Mouse (Mus musculus) lung, adult 2 months (tissue): ENCODE data around the gene Tnrc6a. TPM values are rescaled to one million over a fixed set of nuclear protein-coding genes. Genes with fewer than 3 reads are reported as not detected.

Experiments used
- DNase-seq: peaks from one replicate; pipeline ENCODE4 v3.0.0; 2022
- H3K4me1 ChIP-seq: fragments of 200-500 bp; 2 replicates; pipeline ENCODE4 v1.6.1; 2011; ENCODE audit warnings: low read length; ENCODE audit not compliant: control insufficient read depth, insufficient read depth
- H3K4me3 ChIP-seq: fragments of 200-500 bp; replicated peaks from 2 replicates; pipeline ENCODE3; 2011; ENCODE audit warnings: low read depth, mild to moderate bottlenecking, control low read depth, low read length; ENCODE audit errors: extremely low read depth
- CTCF ChIP-seq: fragments of 200-500 bp; IDR thresholded peaks from 2 replicates; pipeline ENCODE4 v1.5.1; 2011; ENCODE audit warnings: mild to moderate bottlenecking, low read length, control low read depth; ENCODE audit not compliant: insufficient read depth
- POLR2A ChIP-seq: fragments of 200-500 bp; IDR thresholded peaks from 2 replicates; pipeline ENCODE4 v1.6.1; 2011; ENCODE audit warnings: low read depth, mild to moderate bottlenecking, control low read depth, low read length, borderline replicate concordance; ENCODE audit errors: extremely low read depth
- WGBS: fragments of 180-500 bp; shearing (Covaris S2); methylation state at CpG from one replicate; pipeline ENCODE4 v1.1.7; 2018; 5-methylcytosine and 5-hydroxymethylcytosine counted together
- polyA plus RNA-seq: library from polyadenylated mRNA; depleted of rRNA; stranded (reverse); fragments of >200 nt; gene quantifications from 2 replicates; pipeline ENCODE4 v1.2.3, GENCODE M21; 2012; rRNA removed

Tnrc6a gene
- polyA plus RNA-seq, 1 experiment, result 33.2 TPM

DNA sequence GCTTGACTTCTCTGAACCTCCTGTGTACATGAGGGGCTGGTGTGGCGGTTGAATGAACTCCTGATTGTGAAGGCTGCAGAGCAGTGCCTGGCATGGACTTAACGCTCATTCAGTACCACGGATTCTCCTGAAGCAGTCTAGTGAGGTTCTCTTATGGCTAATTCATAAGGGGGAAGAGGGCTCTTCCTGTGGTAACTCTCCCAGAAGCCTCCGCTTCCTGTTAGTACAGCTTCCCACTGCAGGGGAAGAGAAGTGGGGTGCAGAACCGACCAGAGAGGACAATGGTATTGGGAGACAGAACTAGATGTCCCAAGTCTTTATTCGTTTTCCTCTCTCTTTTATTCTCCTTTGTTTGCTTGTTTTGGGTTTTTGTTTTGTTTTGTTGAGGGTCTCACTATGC is 116.4 kb downstream of the Tnrc6a start:
- H3K4me1 ChIP-seq, result no peaks in the 10 kb centered on the region
- DNase-seq, result no peak
- H3K4me3 ChIP-seq, result no peak overlapping the region
- 42% methylated on average over 6 of the region's 6 CpGs for WGBS
- no peak for TF ChIP-seq CTCF
- TF ChIP-seq POLR2A, result no peak

DNA sequence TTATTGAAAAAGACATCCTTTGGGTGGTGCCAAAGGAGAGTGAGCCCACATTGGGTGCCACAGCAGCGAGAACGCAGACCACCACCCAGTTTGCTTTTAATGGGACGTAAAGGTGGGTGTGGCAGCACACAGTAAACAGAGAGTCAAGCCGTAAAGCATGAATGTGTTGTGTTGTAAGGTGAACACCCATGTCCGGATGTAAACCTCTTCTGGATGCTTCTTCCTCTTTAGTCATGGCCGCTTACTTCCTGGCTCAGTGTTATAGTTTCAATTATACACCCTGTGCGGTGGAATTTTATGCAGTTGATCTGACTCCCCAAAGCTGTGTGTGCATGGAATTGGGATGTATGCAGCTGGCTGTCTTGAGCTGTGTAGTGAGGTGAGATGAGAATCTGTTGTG is 118.6 kb downstream of the Tnrc6a start:
- H3K4me1 ChIP-seq, result no peaks in the 10 kb centered on the region
- TF ChIP-seq CTCF (no peak), POLR2A (no peak)
- no peak for DNase-seq
- no peak overlapping the region for H3K4me3 ChIP-seq
- 71% methylated on average over 7 of the region's 7 CpGs for WGBS

DNA sequence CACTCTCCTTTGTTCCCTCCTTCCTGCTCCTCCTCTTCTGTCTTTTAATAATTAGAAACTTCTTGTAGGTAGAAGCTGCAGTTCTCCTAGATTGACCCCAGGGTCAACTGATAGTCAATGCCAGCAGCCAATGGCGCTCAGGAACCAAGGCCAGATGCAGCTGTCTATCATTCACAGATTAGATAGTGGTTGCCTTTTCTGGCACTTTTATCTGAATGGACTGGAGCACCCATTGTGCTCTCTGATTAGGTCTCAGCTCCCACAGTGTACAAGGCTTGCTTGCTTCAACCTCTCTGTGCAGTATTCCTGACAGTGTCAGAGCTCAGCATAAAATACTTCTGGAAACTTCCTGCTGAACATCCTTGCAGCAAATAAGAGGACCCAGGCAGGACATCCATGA is 121.1 kb downstream of the Tnrc6a start:
- 69% methylated on average over 1 of the region's 1 CpGs for WGBS

More for the DNA sequence above, 121.1 kb downstream of the Tnrc6a start:
- H3K4me3 ChIP-seq, result no peak overlapping the region
- TF ChIP-seq POLR2A, result no peak
- TF ChIP-seq CTCF, result no peak
- DNase-seq, result no peak
- no peaks in the 10 kb centered on the region for H3K4me1 ChIP-seq

Other genes with a start within 250 kb of the Tnrc6a start
- 6.8 and 12.0 TPM in 2 replicates for gene Rbbp6, start 158.2 kb upstream of the Tnrc6a start, polyA plus RNA-seq
- gene Slc5a11, start 90.9 kb downstream of the Tnrc6a start, polyA plus RNA-seq, result 0.17 and 1.2 TPM in 2 replicates
- gene Lcmt1, start 245.9 kb downstream of the Tnrc6a start, polyA plus RNA-seq, result 15.2 and 17.8 TPM in 2 replicates
- gene Arhgap17, start 246.0 kb downstream of the Tnrc6a start, polyA plus RNA-seq, result 28.5 and 35.3 TPM in 2 replicates